Mouse (Mus musculus): ENCODE measurements around the gene Arpin. TPM values are rescaled to one million over a fixed set of nuclear protein-coding genes. Genes with fewer than 3 reads are reported as not detected.
A peak's percentile ranks its signal among the peaks of the same experiment; 100 is the strongest.

Arpin gene
- polyA plus RNA-seq, 1 experiment from 2014 or later = 26.4 TPM

- Histone ChIP-seq H3K36me3 (peaks cover 3% of the 10 kb centered on the region; the same call in 1 of the 2 replicates), H3K4me3 (peak overlapping the region; percentile 57), H3K9me3 (replicated peaks) (no peaks in the 10 kb centered on the region), H3K4me2 (peak overlapping the region; percentile 76), H3K4me1 (replicated peaks) (peaks cover 14% of the 10 kb centered on the region), H3K27me3 (replicated peaks) (no peaks in the 10 kb centered on the region), H3K27ac (ENCODE audit: poor library complexity, severe bottlenecking) (peak overlapping the region; percentile 74; the same call in 1 of the 2 replicates), H3K9ac (peak overlapping the region; percentile 79)
- WGBS = 43% methylated on average over 5 of the region's 5 CpGs
- no peak for ATAC-seq (ENCODE audit: insufficient number of reproducible peaks, low FRiP score)
Observed at GRCm38 (mm10) chr7:79934461-79934860, 698 bp downstream of the Arpin start.

- no peak overlapping the region for H3K27ac ChIP-seq (ENCODE audit: poor library complexity, severe bottlenecking)
- H3K4me2 ChIP-seq = no peak overlapping the region
- H3K36me3 ChIP-seq = peaks cover 46% of the 10 kb centered on the region
- no peaks in the 10 kb centered on the region for H3K27me3 ChIP-seq (replicated peaks)
- no peak overlapping the region for H3K4me3 ChIP-seq
- no peaks in the 10 kb centered on the region for H3K9me3 ChIP-seq (replicated peaks)
- ATAC-seq (ENCODE audit: insufficient number of reproducible peaks, low FRiP score) = no peak
- H3K9ac ChIP-seq = no peak overlapping the region
- H3K4me1 ChIP-seq (replicated peaks) = no peaks in the 10 kb centered on the region
- 77% methylated on average over 2 of the region's 2 CpGs for WGBS
Observed at GRCm38 (mm10) chr7:79928516-79929052, 6.6 kb downstream of the Arpin start.

GRCm38 (mm10) chr7:79920344-79920983 is 14.7 kb downstream of the Arpin start, which contains the start of gene Ap3s2:
TSS of gene Ap3s2 (minus strand) at chr7:79920649.
- peak within 1 kb of the TSS; percentile 66 for H3K4me3 ChIP-seq
- peaks cover 6% of the 10 kb centered on the region for H3K4me1 ChIP-seq (replicated peaks)
- ATAC-seq (ENCODE audit: insufficient number of reproducible peaks, low FRiP score) = peak; percentile 89
- peak within 1 kb of the TSS; percentile 69; the same call in 1 of the 2 replicates for H3K27ac ChIP-seq (ENCODE audit: poor library complexity, severe bottlenecking)
- H3K27me3 ChIP-seq (replicated peaks) = no peaks in the 10 kb centered on the region
- no peaks in the 10 kb centered on the region for H3K9me3 ChIP-seq (replicated peaks)
- under 1% methylated on average over 34 of the region's 34 CpGs for WGBS
- H3K36me3 ChIP-seq = peaks cover 8% of the 10 kb centered on the region; the same call in 1 of the 2 replicates
- peak within 1 kb of the TSS; percentile 82 for H3K4me2 ChIP-seq
- H3K9ac ChIP-seq = peak within 1 kb of the TSS; percentile 72

GRCm38 (mm10) chr7:79914556-79914955 is 20.6 kb downstream of the Arpin start:
- no peak for ATAC-seq (ENCODE audit: insufficient number of reproducible peaks, low FRiP score)
- no peaks in the 10 kb centered on the region for H3K9me3 ChIP-seq (replicated peaks)
- 75% methylated on average over 3 of the region's 3 CpGs for WGBS

GRCm38 (mm10) chr7:79907356-79907755 is 27.8 kb downstream of the Arpin start:
- Histone ChIP-seq H3K9ac (no peak overlapping the region), H3K36me3 (peaks cover 63% of the 10 kb centered on the region), H3K4me3 (no peak overlapping the region), H3K4me1 (replicated peaks) (0 out of 2 replicates have a peak, but pooled peaks cover 4% of the 10 kb centered on the region), H3K27ac (ENCODE audit: poor library complexity, severe bottlenecking) (no peak overlapping the region), H3K4me2 (no peak overlapping the region), H3K9me3 (replicated peaks) (no peaks in the 10 kb centered on the region), H3K27me3 (replicated peaks) (no peaks in the 10 kb centered on the region)
- ATAC-seq (ENCODE audit: insufficient number of reproducible peaks, low FRiP score) = no peak
- 66% methylated on average over 2 of the region's 2 CpGs for WGBS

More at GRCm38 (mm10) chr7:79914556-79914955, 20.6 kb downstream of the Arpin start:
- Histone ChIP-seq H3K9ac (no peak overlapping the region), H3K36me3 (peaks cover 41% of the 10 kb centered on the region), H3K4me3 (no peak overlapping the region), H3K27me3 (replicated peaks) (no peaks in the 10 kb centered on the region), H3K4me1 (replicated peaks) (peaks cover 2% of the 10 kb centered on the region), H3K27ac (ENCODE audit: poor library complexity, severe bottlenecking) (no peak overlapping the region), H3K4me2 (no peak overlapping the region)

- ATAC-seq (ENCODE audit: insufficient number of reproducible peaks, low FRiP score) = no peak
Observed at GRCm38 (mm10) chr7:79906914-79907313, 28.2 kb downstream of the Arpin start.

GRCm38 (mm10) chr7:79905193-79905592 is 30.0 kb downstream of the Arpin start:
- no peak overlapping the region for H3K4me2 ChIP-seq
- H3K9ac ChIP-seq = no peak overlapping the region
- H3K27me3 ChIP-seq (replicated peaks) = no peaks in the 10 kb centered on the region
- 84% methylated on average over 4 of the region's 4 CpGs for WGBS
- ATAC-seq (ENCODE audit: insufficient number of reproducible peaks, low FRiP score) = no peak
- peaks cover 70% of the 10 kb centered on the region for H3K36me3 ChIP-seq
- H3K4me3 ChIP-seq = no peak overlapping the region
- 0 out of 2 replicates have a peak, but pooled peaks cover 4% of the 10 kb centered on the region for H3K4me1 ChIP-seq (replicated peaks)
- H3K9me3 ChIP-seq (replicated peaks) = no peaks in the 10 kb centered on the region
- H3K27ac ChIP-seq (ENCODE audit: poor library complexity, severe bottlenecking) = no peak overlapping the region

More at GRCm38 (mm10) chr7:79906914-79907313, 28.2 kb downstream of the Arpin start:
- Histone ChIP-seq H3K4me1 (replicated peaks) (0 out of 2 replicates have a peak, but pooled peaks cover 4% of the 10 kb centered on the region), H3K9ac (no peak overlapping the region), H3K4me2 (no peak overlapping the region), H3K9me3 (replicated peaks) (no peaks in the 10 kb centered on the region), H3K27me3 (replicated peaks) (no peaks in the 10 kb centered on the region), H3K36me3 (peaks cover 67% of the 10 kb centered on the region), H3K4me3 (no peak overlapping the region), H3K27ac (ENCODE audit: poor library complexity, severe bottlenecking) (no peak overlapping the region)
- WGBS = 93% methylated on average over 3 of the region's 3 CpGs

GRCm38 (mm10) chr7:79903160-79903792 is 31.9 kb downstream of the Arpin start:
- H3K9ac ChIP-seq = no peak overlapping the region
- H3K4me2 ChIP-seq = no peak overlapping the region
- H3K4me3 ChIP-seq = no peak overlapping the region
- no peaks in the 10 kb centered on the region for H3K9me3 ChIP-seq (replicated peaks)
- 60% methylated on average over 8 of the region's 8 CpGs for WGBS
- no peak for ATAC-seq (ENCODE audit: insufficient number of reproducible peaks, low FRiP score)
- H3K27me3 ChIP-seq (replicated peaks) = no peaks in the 10 kb centered on the region
- H3K27ac ChIP-seq (ENCODE audit: poor library complexity, severe bottlenecking) = no peak overlapping the region
- peaks cover 62% of the 10 kb centered on the region for H3K36me3 ChIP-seq
- 0 out of 2 replicates have a peak, but pooled peaks cover 4% of the 10 kb centered on the region for H3K4me1 ChIP-seq (replicated peaks)

- Histone ChIP-seq H3K27ac (ENCODE audit: poor library complexity, severe bottlenecking) (no peak overlapping the region), H3K9ac (no peak overlapping the region), H3K27me3 (replicated peaks) (no peaks in the 10 kb centered on the region), H3K9me3 (replicated peaks) (no peaks in the 10 kb centered on the region), H3K4me1 (replicated peaks) (0 out of 2 replicates have a peak, but pooled peaks cover 4% of the 10 kb centered on the region), H3K4me3 (no peak overlapping the region), H3K4me2 (no peak overlapping the region), H3K36me3 (peaks cover 46% of the 10 kb centered on the region)
- no peak for ATAC-seq (ENCODE audit: insufficient number of reproducible peaks, low FRiP score)
- 92% methylated on average over 6 of the region's 6 CpGs for WGBS
Observed at GRCm38 (mm10) chr7:79900753-79901152, 34.4 kb downstream of the Arpin start.

GRCm38 (mm10) chr7:79895225-79895624 is 39.9 kb downstream of the Arpin start:
- no peak for ATAC-seq (ENCODE audit: insufficient number of reproducible peaks, low FRiP score)
- no peak overlapping the region for H3K27ac ChIP-seq (ENCODE audit: poor library complexity, severe bottlenecking)
- no peaks in the 10 kb centered on the region for H3K9me3 ChIP-seq (replicated peaks)
- H3K4me1 ChIP-seq (replicated peaks) = peaks cover 31% of the 10 kb centered on the region
- no peaks in the 10 kb centered on the region for H3K27me3 ChIP-seq (replicated peaks)
- 74% methylated on average over 3 of the region's 3 CpGs for WGBS
- peaks cover 29% of the 10 kb centered on the region for H3K36me3 ChIP-seq
- H3K9ac ChIP-seq = no peak overlapping the region
- H3K4me2 ChIP-seq = no peak overlapping the region
- no peak overlapping the region for H3K4me3 ChIP-seq

- Histone ChIP-seq H3K9me3 (replicated peaks) (no peaks in the 10 kb centered on the region), H3K4me2 (no peak overlapping the region), H3K4me1 (replicated peaks) (peaks cover 33% of the 10 kb centered on the region), H3K9ac (no peak overlapping the region), H3K4me3 (no peak overlapping the region), H3K27me3 (replicated peaks) (no peaks in the 10 kb centered on the region), H3K27ac (ENCODE audit: poor library complexity, severe bottlenecking) (no peak overlapping the region), H3K36me3 (peaks cover 29% of the 10 kb centered on the region)
- 89% methylated on average over 1 of the region's 1 CpGs for WGBS
- no peak for ATAC-seq (ENCODE audit: insufficient number of reproducible peaks, low FRiP score)
Observed at GRCm38 (mm10) chr7:79894790-79895189, 40.4 kb downstream of the Arpin start.
